In the genomic region with DNA sequence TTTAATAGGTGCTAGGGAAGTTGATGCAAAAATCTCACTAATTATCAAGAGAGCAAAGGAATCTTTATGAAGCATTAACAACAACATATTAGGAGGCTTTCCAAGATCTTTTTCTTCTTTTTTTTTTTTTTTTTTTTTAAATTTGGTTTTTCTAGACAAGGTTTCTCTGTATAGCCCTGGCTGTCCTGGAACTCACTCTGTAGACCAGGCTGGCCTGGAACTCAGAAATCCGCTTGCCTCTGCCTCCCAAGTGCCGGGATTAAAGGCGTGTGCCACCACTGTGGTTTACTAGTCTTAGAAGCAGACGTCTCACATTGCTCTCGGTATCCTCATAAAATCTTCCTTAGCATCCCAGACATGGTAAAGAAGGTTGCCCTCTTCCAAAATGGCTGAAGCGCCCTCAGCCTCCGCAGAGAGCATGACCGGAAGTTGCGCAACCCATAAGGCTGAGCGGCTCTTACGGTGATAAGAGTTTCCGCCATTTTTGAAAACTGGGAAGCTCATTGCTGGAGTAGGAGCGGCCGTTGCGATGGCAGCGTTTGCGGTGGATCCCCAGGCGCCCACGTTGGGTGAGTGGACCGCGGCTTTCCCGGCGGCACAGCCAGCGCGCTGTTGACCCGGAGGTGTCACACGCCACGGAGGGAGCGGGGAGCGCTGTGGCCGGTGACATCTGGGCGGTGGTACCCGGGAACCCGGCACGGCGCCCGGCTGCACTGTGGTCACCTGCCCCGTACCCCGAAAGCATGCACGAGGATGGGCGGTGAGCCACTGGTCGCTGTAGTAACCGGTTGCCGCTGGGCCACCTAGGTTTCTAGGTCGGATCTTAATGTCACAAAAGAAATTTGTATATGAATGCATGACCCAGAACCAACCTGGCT, we compare ENCODE assay signal across 8 mouse cellular contexts. TPM values are rescaled to one million over a fixed set of nuclear protein-coding genes. Genes with fewer than 3 reads are reported as not detected.
DNase-seq lines count a peak whose midpoint lies in the region; ATAC-seq lines count a peak whose summit lies in the region.

No protein-coding gene starts in this region.

- peak overlapping the region; percentile 92 for H3K9ac ChIP-seq in heart, embryonic 13.5 days
- peak overlapping the region; percentile 85 for H3K9ac ChIP-seq in liver, embryonic 12.5 days
- peak overlapping the region; percentile 77 for H3K9ac ChIP-seq in stomach, embryonic 15.5 days

- H3K4me2 ChIP-seq in heart, embryonic 13.5 days: peak overlapping the region; percentile 75
- peak overlapping the region; percentile 74 for H3K4me2 ChIP-seq in liver, embryonic 12.5 days
- H3K4me2 ChIP-seq in stomach, embryonic 15.5 days: peak overlapping the region; percentile 62

- peak; percentile 89 for DNase-seq in CD4-positive helper T cell, adult 2 months (ENCODE audit: low read depth, low spot score)
- peak; percentile 83 for DNase-seq in brain, embryonic 18.5 days (ENCODE audit: low read depth, low spot score)
- DNase-seq in kidney, postnatal 10 days: peak; percentile 94
- DNase-seq in natural killer cell, adult 2 months (ENCODE audit: low spot score in 2 of 2): peak; percentile 79 to 83

- no peaks in the 10 kb centered on the region for H3K9me3 ChIP-seq in heart, embryonic 13.5 days
- no peaks in the 10 kb centered on the region for H3K9me3 ChIP-seq in liver, embryonic 12.5 days (replicated peaks)
- no peaks in the 10 kb centered on the region for H3K9me3 ChIP-seq in stomach, embryonic 15.5 days

- WGBS in heart, embryonic 13.5 days: under 1% methylated on average over 45 of the region's 45 CpGs
- WGBS in liver, embryonic 12.5 days (ENCODE audit: insufficient replicate concordance): under 1% methylated on average over 45 of the region's 45 CpGs
- 0% methylated on average over 45 of the region's 45 CpGs for WGBS in stomach, embryonic 15.5 days

- no peaks in the 10 kb centered on the region for H3K27me3 ChIP-seq in heart, embryonic 13.5 days (replicated peaks)
- H3K27me3 ChIP-seq in liver, embryonic 12.5 days (replicated peaks): no peaks in the 10 kb centered on the region
- no peaks in the 10 kb centered on the region for H3K27me3 ChIP-seq in stomach, embryonic 15.5 days (replicated peaks)

- peak; percentile 98 for ATAC-seq in erythroid progenitor cell, adult 5-6 weeks (replicated peaks; ENCODE audit: low FRiP score, poor library complexity, severe bottlenecking)
- peak; percentile 86 for ATAC-seq in heart, embryonic 13.5 days (ENCODE audit: extremely low read depth, insufficient number of reproducible peaks, low FRiP score, low TSS enrichment)
- peak; percentile 95 for ATAC-seq in liver, embryonic 12.5 days
- ATAC-seq in stomach, embryonic 15.5 days (ENCODE audit: insufficient read depth, low FRiP score, low read depth): peak; percentile 99

- peaks cover 17% of the 10 kb centered on the region for H3K36me3 ChIP-seq in heart, embryonic 13.5 days
- H3K36me3 ChIP-seq in liver, embryonic 12.5 days: peaks cover 17% of the 10 kb centered on the region
- H3K36me3 ChIP-seq in stomach, embryonic 15.5 days: peaks cover 3% of the 10 kb centered on the region; the same call in 1 of the 2 replicates

- peak overlapping the region; percentile 78 for H3K27ac ChIP-seq in heart, embryonic 13.5 days (replicated peaks)
- peak overlapping the region; percentile 86 for H3K27ac ChIP-seq in liver, embryonic 12.5 days
- peak overlapping the region; percentile 31 for H3K27ac ChIP-seq in stomach, embryonic 15.5 days

- peaks cover 10% of the 10 kb centered on the region for H3K4me1 ChIP-seq in heart, embryonic 13.5 days
- peaks cover 14% of the 10 kb centered on the region for H3K4me1 ChIP-seq in liver, embryonic 12.5 days
- H3K4me1 ChIP-seq in stomach, embryonic 15.5 days: peaks cover 4% of the 10 kb centered on the region

- H3K4me3 ChIP-seq in heart, embryonic 13.5 days: peak overlapping the region; percentile 93
- H3K4me3 ChIP-seq in liver, embryonic 12.5 days: peak overlapping the region; percentile 82
- H3K4me3 ChIP-seq in stomach, embryonic 15.5 days (replicated peaks): peak overlapping the region; percentile 89

RNA-seq across cellular contexts. Expression of a gene that starts 21.6 kb away (rescaled TPM):
- 34.0 and 64.2 TPM in 2 replicates for total RNA-seq in erythroid progenitor cell, adult 5-6 weeks (2015; ENCODE audit: low replicate concordance)
- total RNA-seq in erythroid progenitor cell, adult 5-6 weeks (2017; ENCODE audit: low replicate concordance): 43.5 and 56.1 TPM in 2 replicates
- 23.5 and 24.8 TPM in 2 replicates for polyA plus RNA-seq in heart, embryonic 13.5 days (2015; fragmentation: Nextera tagmentation; extraction: Ambion mirVana)
- 48.8 and 50.9 TPM in 2 replicates for polyA plus RNA-seq in liver, embryonic 12.5 days (2016; fragmentation: Nextera tagmentation; extraction: Ambion mirVana)
- polyA plus RNA-seq in stomach, embryonic 15.5 days (2015; fragmentation: Nextera tagmentation; extraction: Ambion mirVana): 40.8 and 41.7 TPM in 2 replicates

RNA-seq across cellular contexts. Expression of a gene that starts 21.8 kb away (rescaled TPM):
- 3.6 and 6.7 TPM in 2 replicates for total RNA-seq in erythroid progenitor cell, adult 5-6 weeks (2015; ENCODE audit: low replicate concordance)
- total RNA-seq in erythroid progenitor cell, adult 5-6 weeks (2017; ENCODE audit: low replicate concordance): not detected in 2 replicates
- 8.9 and 9.2 TPM in 2 replicates for polyA plus RNA-seq in heart, embryonic 13.5 days (2015; fragmentation: Nextera tagmentation; extraction: Ambion mirVana)
- 8.7 and 9.5 TPM in 2 replicates for polyA plus RNA-seq in liver, embryonic 12.5 days (2016; fragmentation: Nextera tagmentation; extraction: Ambion mirVana)
- polyA plus RNA-seq in stomach, embryonic 15.5 days (2015; fragmentation: Nextera tagmentation; extraction: Ambion mirVana): 15.1 and 17.1 TPM in 2 replicates

RNA-seq across cellular contexts. Expression of a gene that starts 57.4 kb away (rescaled TPM):
- 4.6 and 5.0 TPM in 2 replicates for total RNA-seq in erythroid progenitor cell, adult 5-6 weeks (2015; ENCODE audit: low replicate concordance)
- 11.1 and 20.8 TPM in 2 replicates for total RNA-seq in erythroid progenitor cell, adult 5-6 weeks (2017; ENCODE audit: low replicate concordance)
- polyA plus RNA-seq in heart, embryonic 13.5 days (2015; fragmentation: Nextera tagmentation; extraction: Ambion mirVana): 48.8 and 50.3 TPM in 2 replicates
- 29.2 and 30.0 TPM in 2 replicates for polyA plus RNA-seq in liver, embryonic 12.5 days (2016; fragmentation: Nextera tagmentation; extraction: Ambion mirVana)
- polyA plus RNA-seq in stomach, embryonic 15.5 days (2015; fragmentation: Nextera tagmentation; extraction: Ambion mirVana): 69.8 and 74.4 TPM in 2 replicates

Comparison
In these comparisons a context has a peak if more than half of its experiments do, and no peak if none do; other contexts are left out.
1. Peak in every context shown above with its lines: DNase-seq, ATAC-seq, H3K4me3 ChIP-seq and H3K27ac ChIP-seq.
2. H3K27ac ChIP-seq: peak in every context shown above with its lines; median percentile 86 in liver, embryonic 12.5 days; 78 in heart, embryonic 13.5 days; 31 in stomach, embryonic 15.5 days.